Mouse (Mus musculus) liver, adult 2 months (tissue): ENCODE measurements at regions not wholly inside any gene's neighbourhood (a gene's known extent, or its start where the extent isn't known, plus 50 kb on each side); places are given as distances from the start of the nearest gene placed in this dataset.

ENCODE experiments used
- CTCF ChIP-seq: fragments of 200-500 bp; IDR thresholded peaks from 2 replicates; pipeline ENCODE4 v1.5.1; 2011; ENCODE audit warnings: low read depth, low read length, control low read depth
- POLR2A ChIP-seq: fragments of 200-500 bp; IDR thresholded peaks from 2 replicates; pipeline ENCODE4 v1.6.1; 2011; ENCODE audit warnings: low read length, control low read depth; ENCODE audit not compliant: insufficient read depth; ENCODE audit errors: extremely low read depth

GRCm38 (mm10) chr12:54537690-54538319 lies 118.6 kb downstream of the Sptssa start:
- no peak for TF ChIP-seq POLR2A
- TF ChIP-seq CTCF, result no peak
